Mouse (Mus musculus) retina, adult 2 months (tissue): ENCODE data around the gene Gm10153.
"Not testable (repeated sequence)": the region's sequence is repeated elsewhere in the genome, so short reads cannot be mapped to it uniquely, and the experiment has no call there.

Experiments
- DNase-seq: peaks from one replicate; pipeline ENCODE4 v3.0.0-alpha.2; 2012; ENCODE audit warnings: low read depth, low spot score

The Gm10153 gene

DNA sequence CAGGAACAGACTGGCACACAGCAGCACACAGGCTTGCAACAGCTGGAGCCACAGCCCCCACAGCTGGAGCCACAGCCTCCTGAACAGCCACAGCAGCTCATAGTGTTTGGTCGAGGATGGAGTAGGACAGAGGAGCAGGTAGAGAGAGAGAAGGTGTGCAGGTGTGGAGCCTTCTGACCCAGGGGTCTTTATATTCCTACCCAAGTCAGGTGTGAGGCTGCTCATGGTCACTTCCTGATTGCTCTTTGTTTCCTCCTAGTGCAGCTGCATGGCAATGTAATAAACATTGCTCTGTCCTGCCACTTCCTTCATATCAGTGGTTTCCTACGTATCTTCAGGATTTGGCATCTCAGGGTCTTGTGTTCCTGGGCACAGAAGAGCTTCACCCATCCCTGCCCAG, at the start of gene Gm10153:
TSS of gene Gm10153 (minus strand) at position 101 of the 400 bp plus-strand sequence.
- DNase-seq = no peak

GRCm38 (mm10) chr7:142231540-142231939, 41.4 kb upstream of the Gm10153 start:
- no peak for DNase-seq

DNA sequence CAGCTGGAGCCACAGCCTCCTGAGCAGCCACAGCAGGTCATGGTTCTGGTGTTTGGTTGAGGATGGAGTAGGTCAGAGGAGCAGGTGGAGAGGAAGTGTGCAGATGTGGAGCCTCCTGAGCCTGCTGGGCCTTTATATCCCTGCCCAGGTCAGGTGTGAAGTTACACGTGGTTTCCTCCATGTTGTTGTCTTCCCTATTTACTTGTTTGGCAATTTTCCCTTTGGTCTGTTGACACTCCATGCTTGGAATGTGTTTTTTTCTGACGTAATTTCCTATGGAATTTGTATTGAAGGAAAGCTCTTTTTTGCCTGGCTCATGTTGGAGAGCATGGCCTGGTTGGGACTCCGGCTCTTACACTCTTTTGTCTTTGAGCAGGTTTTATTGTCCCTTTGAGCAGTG, 39.7 kb upstream of the Gm10153 start, which contains the start of gene Krtap5-5:
TSS of gene Krtap5-5 (minus strand) at position 101 of the 400 bp plus-strand sequence.
- DNase-seq = not testable (repeated sequence)

GRCm38 (mm10) chr7:142224518-142224917, 34.3 kb upstream of the Gm10153 start:
- no peak for DNase-seq

DNA sequence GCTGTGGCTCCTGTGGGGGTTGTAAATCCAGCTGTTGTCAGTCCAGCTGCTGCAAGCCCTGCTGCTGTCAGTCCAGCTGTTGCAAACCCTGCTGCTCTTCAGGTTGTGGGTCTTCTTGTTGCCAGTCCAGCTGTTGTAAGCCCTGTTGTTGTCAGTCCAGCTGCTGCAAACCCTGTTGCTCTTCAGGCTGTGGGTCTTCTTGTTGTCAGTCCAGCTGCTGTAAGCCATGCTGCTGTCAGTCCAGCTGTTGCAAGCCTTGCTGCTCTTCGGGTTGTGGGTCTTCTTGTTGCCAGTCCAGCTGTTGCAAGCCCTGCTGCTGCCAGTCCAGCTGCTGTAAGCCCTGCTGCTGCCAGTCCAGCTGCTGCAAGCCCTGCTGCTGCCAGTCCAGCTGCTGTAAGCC, 21.9 kb upstream of the Gm10153 start:
- not testable (repeated sequence) for DNase-seq

GRCm38 (mm10) chr7:142211559-142211958, 21.4 kb upstream of the Gm10153 start, which contains the start of gene Gm7579:
Gm7579 (plus strand) TSS chr7:142211859.
- no peak for DNase-seq

DNA sequence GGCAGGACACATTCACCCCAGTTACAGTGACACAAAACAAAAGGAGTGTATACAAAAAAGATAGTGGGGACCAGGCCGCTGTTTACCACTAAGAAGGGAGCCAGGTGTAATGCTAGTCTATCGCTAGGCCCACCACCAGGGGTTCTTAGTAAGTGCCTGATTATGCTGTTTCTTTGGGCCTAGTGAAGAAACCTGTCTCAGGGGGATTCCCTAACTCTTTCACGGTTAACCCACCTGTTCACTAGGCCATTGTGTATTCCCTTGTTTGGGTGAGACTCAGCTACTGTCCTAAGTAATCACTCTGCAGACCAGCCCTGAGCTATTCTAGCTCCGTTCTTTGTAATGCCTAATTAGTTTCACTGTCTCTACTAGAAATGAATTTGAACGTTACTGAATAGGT, 16.7 kb upstream of the Gm10153 start:
- DNase-seq = not testable (repeated sequence)

- no peak for DNase-seq
Observed at GRCm38 (mm10) chr7:142205488-142205887, 15.3 kb upstream of the Gm10153 start.

- no peak for DNase-seq
Observed at GRCm38 (mm10) chr7:142201064-142201463, 10.9 kb upstream of the Gm10153 start, which contains the start of gene Krtap5-3. Krtap5-3 (plus strand) TSS chr7:142201364.

DNA sequence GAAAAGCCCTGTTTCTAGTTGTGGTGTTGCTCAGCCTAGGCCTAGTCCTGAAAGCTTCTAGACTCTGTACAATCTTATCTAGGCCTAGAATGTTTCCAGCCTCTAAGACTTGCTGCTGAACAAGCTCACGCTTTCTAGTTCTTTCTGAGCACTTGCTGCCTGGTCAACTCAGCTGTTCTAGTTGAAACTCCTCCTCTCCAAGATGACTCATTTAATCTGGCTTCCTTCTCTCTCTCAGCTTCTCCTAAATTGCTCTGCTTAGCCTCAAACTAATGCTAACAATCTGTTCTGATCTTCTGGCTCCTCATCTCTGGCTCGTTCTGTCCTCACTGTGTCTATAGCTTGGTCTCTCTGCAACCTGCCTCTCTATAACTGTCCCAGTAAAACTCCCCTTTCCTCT, 8.6 kb upstream of the Gm10153 start:
- no peak for DNase-seq

DNA sequence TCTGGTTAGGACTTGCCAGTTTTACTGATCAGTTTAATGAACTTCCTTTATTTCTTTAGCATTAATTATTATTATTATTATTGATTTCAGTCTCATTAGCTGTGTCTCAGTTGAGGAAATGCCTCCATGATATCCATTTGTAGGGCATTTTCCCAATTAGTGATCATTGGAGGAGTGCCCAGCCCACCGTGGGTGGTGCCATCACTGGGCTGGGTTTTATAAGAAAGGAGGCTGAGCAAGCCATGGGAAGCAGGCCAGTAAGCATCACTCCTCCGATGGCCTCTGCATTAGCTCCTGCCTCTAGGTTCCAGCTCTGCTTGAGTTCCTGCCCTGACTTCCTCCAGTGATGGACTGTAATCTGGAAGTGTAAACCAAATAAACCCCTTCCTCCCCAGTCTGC, 2.0 kb downstream of the Gm10153 start:
- DNase-seq = no peak

GRCm38 (mm10) chr7:142181021-142181420, 9.2 kb downstream of the Gm10153 start:
- no peak for DNase-seq

DNA sequence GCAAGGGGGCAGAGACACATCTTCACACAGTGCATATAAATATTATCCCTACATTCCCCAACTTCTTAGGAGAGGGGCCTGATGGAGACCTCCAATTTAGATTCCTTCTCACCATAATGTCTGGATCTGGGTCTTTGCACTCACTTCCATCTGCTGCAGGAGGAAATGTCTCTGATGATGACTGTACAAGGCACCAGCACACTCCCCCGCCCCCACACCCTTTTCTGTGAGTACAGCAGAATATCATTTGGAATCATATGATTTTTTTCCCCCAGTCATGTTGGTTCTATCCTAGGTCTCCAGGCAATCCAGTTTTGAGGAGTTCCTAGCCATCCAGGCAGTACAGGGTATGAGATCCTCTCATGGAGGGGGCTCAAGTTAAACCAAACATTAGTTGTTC, 11.5 kb downstream of the Gm10153 start:
- DNase-seq = no peak

DNA sequence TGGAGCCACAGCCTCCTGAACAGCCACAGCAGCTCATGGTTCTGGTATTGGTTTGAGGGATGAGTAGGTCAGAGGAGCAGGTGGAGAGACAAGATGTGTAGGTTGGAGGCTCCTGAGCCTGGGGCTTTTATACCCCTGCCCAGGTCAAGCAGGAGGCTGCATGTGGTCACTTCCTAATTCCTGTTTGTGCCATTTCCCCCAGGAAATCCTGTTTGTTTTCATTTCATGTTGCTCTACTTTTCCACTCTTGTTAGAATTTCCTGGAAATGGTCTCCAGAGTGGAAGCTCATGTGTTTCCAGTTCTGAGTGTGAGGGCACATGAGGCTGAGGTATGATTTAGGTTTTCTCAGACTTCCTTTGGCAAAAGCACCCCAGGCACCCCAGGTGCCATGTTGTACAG, 14.3 kb downstream of the Gm10153 start, which contains the start of gene Krtap5-2:
TSS of gene Krtap5-2 (minus strand) at position 101 of the 400 bp plus-strand sequence.
- DNase-seq = not testable (repeated sequence)

DNA sequence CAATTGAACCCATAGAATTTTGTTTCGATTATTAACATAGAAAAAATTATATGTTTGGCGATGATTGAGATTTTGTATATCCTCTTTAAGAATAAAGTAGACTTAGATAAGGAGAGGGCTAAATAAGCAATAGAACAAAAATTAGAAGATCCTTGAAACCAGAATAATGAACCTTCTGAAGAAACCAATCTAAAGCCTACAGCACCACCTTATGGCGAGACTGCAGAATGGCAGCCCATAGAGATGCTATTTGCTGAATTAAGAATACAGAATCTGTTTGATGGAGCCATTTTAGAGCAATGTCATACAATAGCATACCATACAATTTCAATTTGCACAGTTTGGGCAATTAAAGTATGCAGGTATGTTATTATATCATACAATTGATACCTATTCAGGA, 20.4 kb downstream of the Gm10153 start:
- peak; percentile 22 for DNase-seq

DNA sequence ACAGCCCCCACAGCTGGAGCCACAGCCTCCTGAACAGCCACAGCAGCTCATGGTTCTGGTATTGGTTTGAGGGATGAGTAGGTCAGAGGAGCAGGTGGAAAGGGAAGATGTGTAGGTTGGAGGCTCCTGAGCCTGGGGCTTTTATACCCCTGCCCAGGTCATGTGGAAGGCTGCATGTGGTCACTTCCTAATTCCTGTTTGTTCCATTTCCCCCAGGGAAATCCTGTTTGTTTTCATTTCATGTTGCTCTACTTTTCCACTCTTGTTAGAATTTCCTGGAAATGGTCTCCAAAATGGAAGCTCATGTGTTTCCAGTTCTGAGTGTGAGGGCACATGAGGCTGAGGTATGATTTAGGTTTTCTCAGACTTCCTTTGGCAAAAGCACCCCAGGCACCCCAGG, 24.6 kb downstream of the Gm10153 start, which contains the start of gene Gm4553:
TSS of gene Gm4553 (minus strand) at position 101 of the 400 bp plus-strand sequence.
- not testable (repeated sequence) for DNase-seq

GRCm38 (mm10) chr7:142159366-142159765, 30.8 kb downstream of the Gm10153 start:
- DNase-seq = no peak

DNA sequence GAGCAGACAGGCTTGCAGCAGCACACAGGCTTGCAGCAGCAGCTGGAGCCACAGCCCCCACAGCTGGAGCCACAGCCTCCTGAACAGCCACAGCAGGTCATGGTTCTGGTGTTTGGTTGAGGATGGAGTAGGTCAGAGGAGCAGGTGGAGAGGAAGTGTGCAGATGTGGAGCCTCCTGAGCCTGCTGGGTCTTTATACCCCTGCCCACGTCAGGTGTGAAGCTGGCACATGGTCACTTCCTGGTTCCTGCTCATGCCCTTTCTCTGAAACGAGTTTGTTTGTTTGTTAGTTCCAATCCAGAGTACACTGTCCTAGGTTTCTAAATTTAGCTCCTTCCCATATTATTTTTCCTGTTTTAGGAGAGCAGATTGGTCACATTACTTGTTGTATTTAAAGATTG, 33.2 kb downstream of the Gm10153 start, which contains the start of gene Gm29735:
TSS of gene Gm29735 (minus strand) at position 101 of the 400 bp plus-strand sequence.
- not testable (repeated sequence) for DNase-seq

- no peak for DNase-seq
Observed at GRCm38 (mm10) chr7:142155308-142155707, 34.9 kb downstream of the Gm10153 start.

GRCm38 (mm10) chr7:142152191-142152590, 38.0 kb downstream of the Gm10153 start:
- no peak for DNase-seq

DNA sequence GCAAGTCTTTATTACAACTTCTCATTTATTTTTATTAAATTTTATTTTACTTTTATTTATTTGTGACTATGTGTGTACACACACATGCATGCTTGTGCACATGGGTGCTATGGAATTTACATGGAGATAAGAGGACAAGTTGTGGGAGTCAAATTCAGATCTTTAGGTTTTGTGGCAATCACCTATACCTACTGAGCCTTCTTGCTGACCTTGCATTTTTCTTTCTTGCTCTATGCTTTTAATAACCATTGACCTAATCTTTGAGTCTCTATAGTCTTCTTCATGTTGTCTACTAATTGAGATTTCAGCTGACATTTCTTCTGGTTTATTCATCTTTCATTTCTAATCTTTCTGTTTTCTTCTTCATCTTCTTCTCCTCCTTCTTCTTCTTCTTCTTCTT, 41.6 kb downstream of the Gm10153 start:
- DNase-seq = no peak

DNA sequence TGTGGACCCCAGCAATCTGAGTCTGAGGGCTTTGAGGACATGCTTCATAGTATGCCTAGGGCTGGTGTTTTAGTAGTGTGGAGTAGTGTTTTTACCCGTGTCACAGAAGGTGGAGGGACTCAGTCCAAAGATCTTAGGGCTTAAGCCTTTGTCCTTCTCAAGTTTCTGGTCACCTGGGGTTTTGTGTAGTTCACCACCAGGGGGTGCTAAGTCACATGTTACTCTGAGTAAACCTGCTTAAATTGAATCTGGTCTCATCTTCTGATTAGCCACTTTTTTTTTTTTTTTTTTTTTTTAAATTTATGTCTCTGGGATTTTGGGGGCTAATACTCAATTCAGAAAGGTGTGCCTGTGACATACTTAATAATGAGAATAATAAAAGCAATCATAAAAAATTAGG, 44.2 kb downstream of the Gm10153 start:
- DNase-seq = peak; percentile 32

DNA sequence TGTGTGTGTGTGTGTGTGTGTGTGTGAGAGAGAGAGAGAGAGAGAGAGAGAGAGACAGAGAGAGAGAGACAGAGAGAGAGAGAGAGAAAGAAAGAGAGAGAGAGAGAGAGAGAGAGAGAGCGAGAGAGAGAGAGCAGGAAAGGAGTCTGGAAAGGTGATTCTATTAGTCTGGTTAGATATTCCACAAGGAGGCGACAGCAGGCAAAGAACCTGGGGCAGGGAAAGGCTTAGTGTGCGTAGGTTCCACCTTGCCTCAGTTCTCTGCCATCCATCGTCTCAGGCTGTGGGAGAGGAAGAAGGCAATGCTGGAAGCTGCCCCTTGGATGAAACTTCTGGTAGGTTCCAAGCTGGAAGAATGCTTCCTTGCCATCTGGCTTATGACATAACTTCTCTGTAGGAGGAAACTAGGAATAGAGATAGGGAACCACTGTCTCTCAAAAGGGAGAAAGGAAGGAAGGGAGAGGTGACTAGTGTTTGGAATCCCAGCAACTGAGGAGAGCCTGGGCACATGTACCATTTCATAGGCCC, 44.7 kb downstream of the Gm10153 start:
- no peak for DNase-seq
